Mouse (Mus musculus): ENCODE data around the gene Sema4d. TPM values are rescaled to one million over a fixed set of nuclear protein-coding genes. Genes with fewer than 3 reads are reported as not detected.

Gene Sema4d
- polyA plus RNA-seq, 1 experiment from 2014 or later, result 7.1 TPM

Small RNA genes lying within 50 kb of the gene (microRNA-seq; reads per million reads assigned to microRNA genes)
- not detected for gene Gm23566

Other genes starting within 250 kb of the Sema4d start
- gene Shc3, start 224.3 kb downstream of the Sema4d start, polyA plus RNA-seq (2015; fragmentation: Nextera tagmentation; extraction: Ambion mirVana), result 3.2 and 4.1 TPM in 2 replicates
- gene Cks2, start 148.5 kb downstream of the Sema4d start, polyA plus RNA-seq (2015; fragmentation: Nextera tagmentation; extraction: Ambion mirVana), result 131 and 134 TPM in 2 replicates
- 35.3 and 41.1 TPM in 2 replicates for gene Secisbp2, start 142.1 kb downstream of the Sema4d start, polyA plus RNA-seq (2015; fragmentation: Nextera tagmentation; extraction: Ambion mirVana)
- gene Gadd45g, start 52.9 kb upstream of the Sema4d start, polyA plus RNA-seq (2015; fragmentation: Nextera tagmentation; extraction: Ambion mirVana), result 203 and 222 TPM in 2 replicates

Data from midbrain, embryonic 13.5 days (tissue).